ENCODE assay signal across 7 mouse cellular contexts in genomic region chr7:110061199-110061751, GRCm38 (mm10). TPM values are rescaled to one million over a fixed set of nuclear protein-coding genes. Genes with fewer than 3 reads are reported as not detected.
DNase-seq lines count a peak whose midpoint lies in the region; ATAC-seq and TF ChIP-seq lines count a peak whose summit lies in the region.

TSS of gene Zfp143 (plus strand) at chr7:110061217.

- intact Hi-C loops in left cerebral cortex, postnatal 4 days (cut with DNase I), result no loop called here

- H3K27me3 ChIP-seq in embryonic facial prominence, embryonic 10.5 days (replicated peaks; ENCODE audit: low read depth, poor library complexity, severe bottlenecking), result no peaks in the 10 kb centered on the region
- no peaks in the 10 kb centered on the region for H3K27me3 ChIP-seq in intestine, postnatal 0 days (replicated peaks; ENCODE audit: control insufficient read depth, insufficient read depth, low read length)
- no peaks in the 10 kb centered on the region for H3K27me3 ChIP-seq in midbrain, embryonic 12.5 days
- H3K27me3 ChIP-seq in small intestine, adult 2 months (ENCODE audit: control insufficient read depth, insufficient read depth, low read length), result no peaks in the 10 kb centered on the region

- peak within 1 kb of the TSS; percentile 94 for H3K9ac ChIP-seq in intestine, postnatal 0 days (ENCODE audit: low read depth, low read length)
- peak within 1 kb of the TSS; percentile 89 for H3K9ac ChIP-seq in midbrain, embryonic 12.5 days (replicated peaks)

- H3K4me3 ChIP-seq in embryonic facial prominence, embryonic 10.5 days, result peak within 1 kb of the TSS; percentile 74
- peak within 1 kb of the TSS; percentile 63 for H3K4me3 ChIP-seq in intestine, postnatal 0 days (ENCODE audit: low read depth, low read length)
- H3K4me3 ChIP-seq in midbrain, embryonic 12.5 days, result peak within 1 kb of the TSS; percentile 74
- peak within 1 kb of the TSS; percentile 91 for H3K4me3 ChIP-seq in small intestine, adult 2 months (ENCODE audit: low read depth, low read length)

- H3K36me3 ChIP-seq in embryonic facial prominence, embryonic 10.5 days (replicated peaks), result peaks cover 60% of the 10 kb centered on the region
- H3K36me3 ChIP-seq in intestine, postnatal 0 days (ENCODE audit: control insufficient read depth, insufficient read depth), result no peaks in the 10 kb centered on the region
- peaks cover 13% of the 10 kb centered on the region; the same call in 1 of the 2 replicates for H3K36me3 ChIP-seq in midbrain, embryonic 12.5 days
- H3K36me3 ChIP-seq in small intestine, adult 2 months (ENCODE audit: control insufficient read depth, insufficient read depth, low read length), result peaks cover 9% of the 10 kb centered on the region

- TF ChIP-seq CTCF in intestine, postnatal 0 days (IDR thresholded peaks at IDR 0.05; ENCODE audit: low read depth), result no peak; the same call in 1 of the 2 replicates
- TF ChIP-seq CTCF in small intestine, adult 2 months (IDR thresholded peaks at IDR 0.05; ENCODE audit: extremely low read depth, insufficient read length, insufficient replicate concordance, low read depth, low read length), result no peak

- peaks cover 13% of the 10 kb centered on the region for H3K4me1 ChIP-seq in embryonic facial prominence, embryonic 10.5 days
- H3K4me1 ChIP-seq in intestine, postnatal 0 days (replicated peaks; ENCODE audit: control insufficient read depth, insufficient read depth, low read length), result peaks cover 6% of the 10 kb centered on the region; the same call in 1 of the 2 replicates
- H3K4me1 ChIP-seq in midbrain, embryonic 12.5 days, result peaks cover 25% of the 10 kb centered on the region
- H3K4me1 ChIP-seq in small intestine, adult 2 months (ENCODE audit: control insufficient read depth, insufficient read depth, insufficient read length, low read length), result peaks cover 7% of the 10 kb centered on the region; the same call in 1 of the 2 replicates

- peak; percentile 80 for TF ChIP-seq POLR2A in small intestine, adult 2 months (IDR thresholded peaks at IDR 0.05; ENCODE audit: low read depth, low read length)

- peak; percentile 99 for DNase-seq in adrenal gland, postnatal 10 days
- DNase-seq in embryonic facial prominence, embryonic 10.5 days (ENCODE audit: low spot score), result peak; percentile 99
- DNase-seq in gonadal fat pad, adult 2 months (ENCODE audit: low read depth), result peak; percentile 99
- peak; percentile 100 for DNase-seq in left cerebral cortex, postnatal 4 days

- peak; percentile 98 for ATAC-seq in intestine, postnatal 0 days
- peak; percentile 99 for ATAC-seq in midbrain, embryonic 12.5 days (ENCODE audit: low FRiP score, low read depth)

- peak within 1 kb of the TSS; percentile 69 for H3K4me2 ChIP-seq in intestine, postnatal 0 days (replicated peaks; ENCODE audit: low read depth)
- H3K4me2 ChIP-seq in midbrain, embryonic 12.5 days (replicated peaks), result peak within 1 kb of the TSS; percentile 61

- H3K27ac ChIP-seq in embryonic facial prominence, embryonic 10.5 days (replicated peaks), result peak within 1 kb of the TSS; percentile 99
- H3K27ac ChIP-seq in intestine, postnatal 0 days (ENCODE audit: low read depth, low read length), result peak within 1 kb of the TSS; percentile 100
- peak within 1 kb of the TSS; percentile 100 for H3K27ac ChIP-seq in midbrain, embryonic 12.5 days (replicated peaks)
- H3K27ac ChIP-seq in small intestine, adult 2 months (ENCODE audit: insufficient read depth, low read depth, low read length), result peak within 1 kb of the TSS; percentile 98

- no peaks in the 10 kb centered on the region for H3K9me3 ChIP-seq in embryonic facial prominence, embryonic 10.5 days
- H3K9me3 ChIP-seq in intestine, postnatal 0 days (ENCODE audit: control insufficient read depth), result no peaks in the 10 kb centered on the region
- H3K9me3 ChIP-seq in midbrain, embryonic 12.5 days, result no peaks in the 10 kb centered on the region

- WGBS in embryonic facial prominence, embryonic 10.5 days, result under 1% methylated on average over 34 of the region's 34 CpGs
- under 1% methylated on average over 34 of the region's 34 CpGs for WGBS in intestine, postnatal 0 days
- under 1% methylated on average over 34 of the region's 34 CpGs for WGBS in midbrain, embryonic 12.5 days
- under 1% methylated on average over 34 of the region's 34 CpGs for WGBS in small intestine, adult 2 months

RNA-seq across cellular contexts. Expression of gene Zfp143, which starts in this region (rescaled TPM):
- 10 to 100 TPM; 10.3 to 14.9 TPM for total RNA-seq in adrenal gland, postnatal 10 days (2021)
- polyA plus RNA-seq in embryonic facial prominence, embryonic 10.5 days (2016; fragmentation: Nextera tagmentation; extraction: Ambion mirVana), result 26.1 and 26.8 TPM in 2 replicates
- 8.8 and 11.8 TPM in 2 replicates for polyA plus RNA-seq in gonadal fat pad, adult 2 months (2012; rRNA removed)
- 6.6 and 7.0 TPM in 2 replicates for polyA plus RNA-seq in intestine, postnatal 0 days (2015; fragmentation: Nextera tagmentation; extraction: Ambion mirVana)
- total RNA-seq in left cerebral cortex, postnatal 4 days (2021), result 1 to 10 TPM; 9.7 to 9.9 TPM
- polyA plus RNA-seq in midbrain, embryonic 12.5 days (2016; fragmentation: Nextera tagmentation; extraction: Ambion mirVana), result 28.0 and 31.3 TPM in 2 replicates
- polyA plus RNA-seq in small intestine, adult 2 months (2012; rRNA removed), result 7.9 and 13.8 TPM in 2 replicates

Comparison
In these comparisons a context has a peak if more than half of its experiments do, and no peak if none do; other contexts are left out.
1. Peak in every context shown above with its lines: DNase-seq, ATAC-seq, H3K4me3 ChIP-seq and H3K27ac ChIP-seq.